Mouse (Mus musculus) heart, embryonic 13.5 days (tissue): Measurements from ENCODE around the gene Vmn1r191. TPM values are rescaled to one million over a fixed set of nuclear protein-coding genes. Genes with fewer than 3 reads are reported as not detected.
"Not testable (repeated sequence)": the region's sequence is repeated elsewhere in the genome, so short reads cannot be mapped to it uniquely, and the experiment has no call there.

ENCODE experiments used
- ATAC-seq: fragments of 200-750 bp; cut with Nextera tagmentation; 2 replicates; pipeline ENCODE4 v1.8.0; 2017; ENCODE audit warnings: moderate TSS enrichment; ENCODE audit not compliant: insufficient number of reproducible peaks, low FRiP score, low TSS enrichment; ENCODE audit errors: extremely low read depth
- H3K27ac ChIP-seq: fragments of 300-500 bp; sonication (generic); replicated peaks from 2 replicates; pipeline ENCODE4 v1.5.1; 2015; ENCODE audit warnings: moderate library complexity, mild to moderate bottlenecking, inconsistent platforms
- H3K27me3 ChIP-seq: fragments of 300-500 bp; sonication (generic); replicated peaks from 2 replicates; pipeline ENCODE4 v1.6.1; 2015; ENCODE audit warnings: mild to moderate bottlenecking, inconsistent platforms
- H3K36me3 ChIP-seq: fragments of 300-500 bp; sonication (generic); 2 replicates; pipeline ENCODE4 v1.6.1; 2015; ENCODE audit warnings: mild to moderate bottlenecking, inconsistent platforms
- H3K4me1 ChIP-seq: fragments of 300-500 bp; sonication (generic); 2 replicates; pipeline ENCODE4 v1.6.1; 2015; ENCODE audit warnings: inconsistent platforms
- H3K4me2 ChIP-seq: fragments of 300-500 bp; sonication (generic); 2 replicates; pipeline ENCODE4 v1.6.1; 2015; ENCODE audit warnings: inconsistent platforms, mild to moderate bottlenecking, moderate library complexity
- H3K4me3 ChIP-seq: fragments of 300-500 bp; sonication (generic); 2 replicates; pipeline ENCODE4 v1.5.1; 2015; ENCODE audit warnings: moderate library complexity, mild to moderate bottlenecking, inconsistent platforms
- H3K9ac ChIP-seq: fragments of 300-500 bp; sonication (generic); 2 replicates; pipeline ENCODE4 v1.6.1; 2015; ENCODE audit warnings: inconsistent platforms, mild to moderate bottlenecking, moderate library complexity
- H3K9me3 ChIP-seq: fragments of 300-500 bp; sonication (generic); 2 replicates; pipeline ENCODE4 v1.6.1; 2016; ENCODE audit warnings: inconsistent platforms
- WGBS: fragments of 180-500 bp; shearing (Covaris S2); methylation state at CpG from one replicate; pipeline ENCODE4 v1.1.7; 2015; ENCODE audit warnings: mixed read lengths; 5-methylcytosine and 5-hydroxymethylcytosine counted together
- microRNA-seq: library from miRNA; unstranded; fragments of <30 nt; microRNA quantifications from one replicate; pipeline ENCODE4, GENCODE M21; 2016
- polyA plus RNA-seq: library from polyadenylated mRNA; unstranded; fragments of >200 nt; fragmentation: Nextera tagmentation; extraction: Ambion mirVana; gene quantifications from 2 replicates; pipeline ENCODE4 v1.2.1, GENCODE M21; 2015

The Vmn1r191 gene
- polyA plus RNA-seq = not detected in 2 replicates

DNA sequence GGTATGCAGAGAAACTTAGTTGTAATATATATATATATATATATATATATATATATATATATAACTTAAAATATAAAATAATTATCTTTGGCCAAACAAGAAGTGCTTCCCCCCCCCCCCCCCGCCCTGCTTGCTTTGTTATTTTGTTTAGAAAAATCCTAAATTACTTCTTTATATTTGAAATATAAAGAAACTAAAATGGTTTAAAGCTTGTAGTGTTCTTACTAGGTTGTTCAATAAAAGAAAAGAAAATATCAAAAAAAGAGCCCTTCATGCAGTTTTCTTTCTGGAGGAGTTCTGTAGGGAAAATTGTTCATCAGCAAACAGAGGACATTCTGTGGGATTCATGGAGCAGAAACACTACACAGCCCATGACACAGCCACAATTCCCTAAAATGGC lies at the start of gene Vmn1r191:
Vmn1r191 (minus strand) TSS at position 101 of the 400 bp plus-strand sequence.
- no peaks in the 10 kb centered on the region for H3K9me3 ChIP-seq
- 86% methylated on average over 1 of the region's 1 CpGs for WGBS
- no peak within 1 kb of the TSS for H3K4me3 ChIP-seq
- H3K4me2 ChIP-seq = no peak within 1 kb of the TSS
- no peak within 1 kb of the TSS for H3K27ac ChIP-seq
- no peak for ATAC-seq
- H3K27me3 ChIP-seq = no peaks in the 10 kb centered on the region
- H3K4me1 ChIP-seq = no peaks in the 10 kb centered on the region
- no peak within 1 kb of the TSS for H3K9ac ChIP-seq
- H3K36me3 ChIP-seq = no peaks in the 10 kb centered on the region

DNA sequence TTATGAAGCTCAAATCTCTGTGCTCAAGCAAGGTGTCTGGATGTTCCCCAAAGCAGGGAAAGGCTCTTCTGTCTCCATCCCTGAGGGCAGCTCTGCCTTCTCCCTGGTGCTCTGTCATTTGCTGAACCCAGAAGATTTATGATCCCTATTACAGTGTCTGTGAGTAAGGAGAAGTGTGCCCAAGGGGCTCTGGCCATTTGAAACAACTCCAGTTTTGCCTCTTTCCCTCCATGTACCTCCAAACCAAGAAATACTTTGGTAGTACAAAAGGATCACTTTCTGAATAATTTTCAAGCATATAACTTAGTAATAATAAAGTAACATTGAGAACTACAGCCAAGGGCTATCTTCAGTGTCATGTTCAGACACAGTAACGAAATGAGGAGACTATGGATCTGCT lies 39.3 kb upstream of the Vmn1r191 start, which contains the start of gene Vmn1r193:
Vmn1r193 (minus strand) TSS at position 101 of the 400 bp plus-strand sequence.
- ATAC-seq, H3K9me3 ChIP-seq: not testable (repeated sequence)
- WGBS = 67% methylated on average over 1 of the region's 1 CpGs

GRCm38 (mm10) chr13:22192756-22193155 lies 9.0 kb upstream of the Vmn1r191 start:
- not testable (repeated sequence) for H3K4me1 ChIP-seq, H3K4me2 ChIP-seq, H3K9me3 ChIP-seq, H3K27me3 ChIP-seq, ATAC-seq, H3K27ac ChIP-seq, H3K9ac ChIP-seq, H3K4me3 ChIP-seq, H3K36me3 ChIP-seq
- 74% methylated on average over 3 of the region's 3 CpGs for WGBS

More for the DNA sequence above, 39.3 kb upstream of the Vmn1r191 start, which contains the start of gene Vmn1r193:
- not testable (repeated sequence) for H3K36me3 ChIP-seq, H3K9ac ChIP-seq, H3K4me2 ChIP-seq, H3K27ac ChIP-seq, H3K27me3 ChIP-seq, H3K4me3 ChIP-seq, H3K4me1 ChIP-seq

DNA sequence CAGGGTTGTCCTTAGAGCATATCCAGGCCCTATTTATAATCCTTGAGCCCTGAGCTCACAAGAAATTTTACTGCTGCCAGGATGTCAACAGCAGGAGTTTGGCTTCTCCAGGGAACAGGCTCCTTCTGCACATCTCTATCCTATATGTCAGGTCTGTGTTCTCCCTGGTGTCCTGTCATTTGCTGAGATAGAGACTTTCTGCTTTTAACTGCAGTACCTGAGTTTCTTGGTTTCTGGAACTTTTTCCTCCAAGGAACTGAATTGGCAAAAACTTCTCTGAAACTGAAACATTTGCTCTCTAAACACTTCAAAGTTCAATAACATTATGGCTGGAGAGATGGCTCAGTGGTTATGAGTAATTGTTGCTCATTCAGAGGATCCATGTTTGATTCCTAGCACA lies 7.3 kb upstream of the Vmn1r191 start, which contains the start of gene Vmn1r192:
Vmn1r192 (minus strand) TSS at position 101 of the 400 bp plus-strand sequence.
- H3K9me3 ChIP-seq = no peaks in the 10 kb centered on the region
- H3K4me2 ChIP-seq = no peak within 1 kb of the TSS
- H3K4me3 ChIP-seq = no peak within 1 kb of the TSS
- no peaks in the 10 kb centered on the region for H3K36me3 ChIP-seq
- no peak for ATAC-seq
- H3K27me3 ChIP-seq = no peaks in the 10 kb centered on the region
- no peak within 1 kb of the TSS for H3K9ac ChIP-seq
- H3K4me1 ChIP-seq = no peaks in the 10 kb centered on the region
- no peak within 1 kb of the TSS for H3K27ac ChIP-seq

- no peak overlapping the region for H3K27ac ChIP-seq
- H3K27me3 ChIP-seq = no peaks in the 10 kb centered on the region
- no peak overlapping the region for H3K4me2 ChIP-seq
- no peaks in the 10 kb centered on the region for H3K4me1 ChIP-seq
- no peak overlapping the region for H3K9ac ChIP-seq
- H3K36me3 ChIP-seq = no peaks in the 10 kb centered on the region
- ATAC-seq = no peak
- no peak overlapping the region for H3K4me3 ChIP-seq
- WGBS = 75% methylated on average over 2 of the region's 2 CpGs
- no peaks in the 10 kb centered on the region for H3K9me3 ChIP-seq
These were observed 6.6 kb upstream of the Vmn1r191 start for GRCm38 (mm10) chr13:22190385-22190784.

DNA sequence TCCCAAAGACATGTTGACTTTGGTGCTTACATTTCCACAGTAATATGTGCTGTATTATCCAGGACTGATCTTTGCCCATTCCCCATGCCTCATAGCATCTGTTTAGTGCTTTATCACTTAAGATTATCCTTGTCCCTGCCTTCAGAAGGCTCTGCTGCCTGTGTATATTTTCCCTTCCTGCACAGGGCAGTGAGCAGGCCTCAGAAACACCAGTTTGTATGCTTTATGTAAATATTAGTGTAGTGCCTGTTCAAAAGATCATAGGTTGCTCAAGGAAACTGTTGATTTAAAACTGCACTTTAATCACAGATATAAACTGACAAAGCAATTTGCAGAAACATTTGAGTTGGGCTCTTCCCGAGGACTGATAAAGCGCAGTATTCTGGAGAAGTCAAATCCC lies 5.5 kb upstream of the Vmn1r191 start:
- no peak overlapping the region for H3K27ac ChIP-seq
- WGBS = 75% methylated on average over 2 of the region's 2 CpGs
- H3K27me3 ChIP-seq = no peaks in the 10 kb centered on the region
- H3K36me3 ChIP-seq = no peaks in the 10 kb centered on the region
- no peak for ATAC-seq
- no peaks in the 10 kb centered on the region for H3K9me3 ChIP-seq
- no peaks in the 10 kb centered on the region for H3K4me1 ChIP-seq
- H3K9ac ChIP-seq = no peak overlapping the region
- no peak overlapping the region for H3K4me2 ChIP-seq
- no peak overlapping the region for H3K4me3 ChIP-seq

- H3K4me3 ChIP-seq = no peak overlapping the region
- H3K9me3 ChIP-seq = peaks cover 29% of the 10 kb centered on the region
- no peaks in the 10 kb centered on the region for H3K36me3 ChIP-seq
- H3K27me3 ChIP-seq = no peaks in the 10 kb centered on the region
- H3K9ac ChIP-seq = no peak overlapping the region
- 87% methylated on average over 15 of the region's 15 CpGs for WGBS
- no peaks in the 10 kb centered on the region for H3K4me1 ChIP-seq
- H3K27ac ChIP-seq = no peak overlapping the region
- H3K4me2 ChIP-seq = no peak overlapping the region
- ATAC-seq = no peak
These were observed 15.4 kb downstream of the Vmn1r191 start for GRCm38 (mm10) chr13:22168416-22168815.

- not testable (repeated sequence) for H3K27ac ChIP-seq, ATAC-seq, H3K4me2 ChIP-seq, H3K27me3 ChIP-seq, H3K4me3 ChIP-seq, H3K9ac ChIP-seq, H3K36me3 ChIP-seq, H3K9me3 ChIP-seq, H3K4me1 ChIP-seq
- WGBS = 51% methylated on average over 5 of the region's 5 CpGs
These were observed 47.1 kb downstream of the Vmn1r191 start for GRCm38 (mm10) chr13:22136495-22137293.

Small RNAs within 50 kb of the gene (microRNA-seq; reads per million reads assigned to microRNA genes)
- gene Gm23282 (not detected), gene Gm25084 (not detected)

Other genes with a start within 250 kb of the Vmn1r191 start
- 5.2 and 6.3 TPM in 2 replicates for gene Zfp184, start 238.9 kb downstream of the Vmn1r191 start, polyA plus RNA-seq
- 0.05 and 0.07 TPM in 2 replicates for gene Pom121l2, start 202.8 kb downstream of the Vmn1r191 start, polyA plus RNA-seq
- 0.59 and 3.3 TPM in 2 replicates for gene Prss16, start 174.2 kb downstream of the Vmn1r191 start, polyA plus RNA-seq
- gene Hist1h2ah, start 148.4 kb downstream of the Vmn1r191 start, polyA plus RNA-seq = 4.1 and 11.0 TPM in 2 replicates
- gene Hist1h2bk, start 148.1 kb downstream of the Vmn1r191 start, polyA plus RNA-seq = 3.1 and 3.4 TPM in 2 replicates
- gene Hist1h4i, start 142.6 kb downstream of the Vmn1r191 start, polyA plus RNA-seq = 10.8 and 11.3 TPM in 2 replicates
- gene Hist1h2ag, start 141.0 kb downstream of the Vmn1r191 start, polyA plus RNA-seq = 15.8 and 19.9 TPM in 2 replicates
- gene Hist1h2bj, start 140.8 kb downstream of the Vmn1r191 start, polyA plus RNA-seq = 3.9 and 5.9 TPM in 2 replicates
- not detected in 2 replicates for gene Vmn1r188, start 99.5 kb downstream of the Vmn1r191 start, polyA plus RNA-seq
- gene Vmn1r189, start 78.1 kb downstream of the Vmn1r191 start, polyA plus RNA-seq = not detected in 2 replicates
- gene Vmn1r192, start 7.2 kb upstream of the Vmn1r191 start, polyA plus RNA-seq = not detected in 2 replicates
- not detected in 2 replicates for gene Vmn1r193, start 39.2 kb upstream of the Vmn1r191 start, polyA plus RNA-seq
- not detected in 2 replicates for gene Vmn1r194, start 60.2 kb upstream of the Vmn1r191 start, polyA plus RNA-seq
- not detected in 2 replicates for gene Vmn1r195, start 86.6 kb upstream of the Vmn1r191 start, polyA plus RNA-seq
- not detected in 2 replicates for gene Vmn1r196, start 106.0 kb upstream of the Vmn1r191 start, polyA plus RNA-seq
- not detected in 2 replicates for gene Vmn1r197, start 140.6 kb upstream of the Vmn1r191 start, polyA plus RNA-seq
- not detected in 2 replicates for gene Vmn1r198, start 166.4 kb upstream of the Vmn1r191 start, polyA plus RNA-seq
- gene Vmn1r199, start 195.8 kb upstream of the Vmn1r191 start, polyA plus RNA-seq = not detected in 2 replicates
- gene Vmn1r200, start 206.4 kb upstream of the Vmn1r191 start, polyA plus RNA-seq = not detected in 2 replicates